Mouse (Mus musculus): ENCODE measurements around the gene Fkbp5. TPM values are rescaled to one million over a fixed set of nuclear protein-coding genes. Genes with fewer than 3 reads are reported as not detected.

Fkbp5 gene
- total RNA-seq, 2 experiments from 2014 or later = 67.0 to 92.3 TPM

- no peak for DNase-seq
Observed at GRCm38 (mm10) chr17:28455098-28455497, 62.2 kb downstream of the Fkbp5 start.

- no peak for DNase-seq
Observed at GRCm38 (mm10) chr17:28452889-28453288, 64.4 kb downstream of the Fkbp5 start.

GRCm38 (mm10) chr17:28451914-28452313 lies 65.4 kb downstream of the Fkbp5 start:
- DNase-seq = no peak

- no peak for DNase-seq
Observed at GRCm38 (mm10) chr17:28451487-28451886, 65.8 kb downstream of the Fkbp5 start.

- DNase-seq = no peak
Observed at GRCm38 (mm10) chr17:28448225-28448624, 69.1 kb downstream of the Fkbp5 start.

GRCm38 (mm10) chr17:28447789-28448188 lies 69.5 kb downstream of the Fkbp5 start:
- no peak for DNase-seq

- no peak for DNase-seq
Observed at GRCm38 (mm10) chr17:28446820-28447168, 70.5 kb downstream of the Fkbp5 start.

GRCm38 (mm10) chr17:28445886-28446819 lies 71.2 kb downstream of the Fkbp5 start:
- no peak for DNase-seq

GRCm38 (mm10) chr17:28442661-28443060 lies 74.7 kb downstream of the Fkbp5 start:
- DNase-seq = no peak

- no peak for DNase-seq
Observed at GRCm38 (mm10) chr17:28438342-28439115, 78.8 kb downstream of the Fkbp5 start.

- DNase-seq = no peak
Observed at GRCm38 (mm10) chr17:28437938-28438337, 79.4 kb downstream of the Fkbp5 start.

- no peak for DNase-seq
Observed at GRCm38 (mm10) chr17:28434921-28435485, 82.3 kb downstream of the Fkbp5 start.

- no peak for DNase-seq
Observed at GRCm38 (mm10) chr17:28433029-28433428, 84.3 kb downstream of the Fkbp5 start.

- no peak for DNase-seq
Observed at GRCm38 (mm10) chr17:28431931-28432335, 85.4 kb downstream of the Fkbp5 start.

GRCm38 (mm10) chr17:28431038-28431437 lies 86.3 kb downstream of the Fkbp5 start:
- DNase-seq = no peak

- no peak for DNase-seq
Observed at GRCm38 (mm10) chr17:28428474-28429258, 88.7 kb downstream of the Fkbp5 start.

- DNase-seq = no peak
Observed at GRCm38 (mm10) chr17:28427666-28428065, 89.7 kb downstream of the Fkbp5 start.

GRCm38 (mm10) chr17:28424373-28424772 lies 93.0 kb downstream of the Fkbp5 start:
- no peak for DNase-seq

- DNase-seq = no peak
Observed at GRCm38 (mm10) chr17:28421071-28421470, 96.3 kb downstream of the Fkbp5 start.

- peak in 1 of 2 experiments; percentile 40 for DNase-seq
Observed at GRCm38 (mm10) chr17:28420229-28421051, 96.9 kb downstream of the Fkbp5 start.

- no peak for DNase-seq
Observed at GRCm38 (mm10) chr17:28419636-28420035, 97.7 kb downstream of the Fkbp5 start.
